ENCODE assay signal across 17 mouse cellular contexts in the genomic region with DNA sequence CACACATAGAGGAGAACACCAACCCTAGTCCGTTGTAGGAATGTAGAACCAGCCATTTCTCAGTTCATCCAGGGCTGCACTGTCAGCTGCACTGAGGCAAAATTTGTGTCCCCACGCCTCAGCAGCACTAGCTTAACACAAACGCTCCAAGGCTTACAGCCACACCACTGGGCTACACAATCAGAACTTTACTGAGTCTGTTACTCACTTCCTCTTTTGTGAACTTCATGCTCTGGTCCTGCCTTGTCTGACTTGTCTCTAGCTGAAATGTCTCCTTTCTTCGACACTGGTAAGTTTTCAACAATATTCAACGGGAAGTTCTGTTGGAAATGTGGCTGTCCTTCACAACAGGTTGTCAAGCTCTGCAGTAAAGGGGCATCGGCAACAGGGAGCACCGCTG.
"Had no signal": no experiment of that assay in that cellular context is flagged by ENCODE, and none has a peak within 500 bp of the region (broad histone marks: within the 10 kb centered on the region; RNA-seq: fewer than 3 reads in every experiment).

No protein-coding gene starts in this region.

- H3K36me3 ChIP-seq: limb, embryonic 13.5 days; neural tube, embryonic 12.5 days had no signal

- H3K27me3 ChIP-seq: limb, embryonic 13.5 days; neural tube, embryonic 12.5 days had no signal

- H3K4me2 ChIP-seq: limb, embryonic 13.5 days; midbrain, embryonic 13.5 days; neural tube, embryonic 12.5 days had no signal

- DNase-seq: kidney, adult 11 months; kidney, adult 9 months; kidney, postnatal 4 days; left cerebral cortex, postnatal 4 days; lung, adult 18-20 months; lung, postnatal 4 days; retina, postnatal 1 day; thymus, adult 18-20 months; thymus, postnatal 25 days had no signal

- H3K9me3 ChIP-seq: limb, embryonic 13.5 days; midbrain, embryonic 13.5 days; neural tube, embryonic 12.5 days had no signal

- H3K27ac ChIP-seq: kidney, postnatal 0 days; limb, embryonic 13.5 days; liver, embryonic 14.5 days; midbrain, embryonic 13.5 days; neural tube, embryonic 12.5 days had no signal

- H3K9ac ChIP-seq: limb, embryonic 13.5 days; liver, embryonic 14.5 days; midbrain, embryonic 13.5 days; neural tube, embryonic 12.5 days had no signal

- H3K4me3 ChIP-seq: limb, embryonic 13.5 days; midbrain, embryonic 13.5 days; myocyte; neural tube, embryonic 12.5 days had no signal

- ATAC-seq: inflammation-experienced regulatory T-cells, adult 6 months; lung, postnatal 0 days; midbrain, embryonic 13.5 days had no signal
